Mouse (Mus musculus): ENCODE measurements around the gene Gucd1. TPM values are rescaled to one million over a fixed set of nuclear protein-coding genes. Genes with fewer than 3 reads are reported as not detected.

The Gucd1 gene
- polyA plus RNA-seq, 1 experiment from 2014 or later: 27.3 TPM

DNA sequence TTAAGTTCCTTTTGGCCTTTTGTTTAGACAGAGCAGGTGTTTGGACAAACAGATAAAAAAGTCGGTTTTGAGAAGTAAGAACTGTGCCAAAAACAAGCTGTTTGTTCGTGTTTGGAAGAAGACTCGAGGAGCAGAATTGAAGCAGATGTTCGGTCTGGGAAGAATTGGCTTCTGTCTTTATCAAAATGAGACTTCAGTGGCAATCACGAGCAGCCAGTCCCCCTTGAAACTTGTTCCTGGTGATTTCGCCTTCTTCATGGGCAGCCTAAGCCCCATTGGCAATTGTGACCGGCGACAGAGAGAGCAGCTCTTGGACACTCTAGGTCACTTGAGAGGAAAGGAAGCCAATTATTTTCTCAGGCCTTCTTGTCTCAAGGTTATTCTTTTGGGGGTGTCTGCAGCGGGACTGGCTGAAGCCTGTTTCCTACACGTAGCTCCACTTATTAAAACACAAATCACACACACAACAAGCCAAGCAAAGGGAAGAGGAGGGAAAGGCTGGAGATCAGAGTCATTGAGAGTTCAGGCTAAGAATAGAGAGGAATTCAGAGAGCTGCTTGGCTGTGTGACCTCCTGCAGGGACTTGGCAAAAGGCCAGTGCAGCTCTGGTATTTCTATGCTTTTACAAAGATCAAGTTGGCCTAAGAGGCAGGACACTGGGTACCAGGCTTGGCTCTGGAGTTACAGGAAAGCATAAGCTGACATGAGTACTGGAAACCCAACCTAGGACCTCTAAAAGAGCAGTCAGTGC lies 66.6 kb downstream of the Gucd1 start:
- Histone ChIP-seq H3K4me2 (replicated peaks) (no peak overlapping the region), H3K9ac (replicated peaks) (no peak overlapping the region), H3K9me3 (no peaks in the 10 kb centered on the region), H3K36me3 (no peaks in the 10 kb centered on the region), H3K4me3 (replicated peaks) (no peak overlapping the region), H3K4me1 (replicated peaks) (peaks cover 12% of the 10 kb centered on the region), H3K27me3 (no peaks in the 10 kb centered on the region), H3K27ac (no peak overlapping the region; the same call in 1 of the 2 replicates)
- peak; percentile 66 for ATAC-seq
- 39% methylated on average over 10 of the region's 10 CpGs for WGBS

DNA sequence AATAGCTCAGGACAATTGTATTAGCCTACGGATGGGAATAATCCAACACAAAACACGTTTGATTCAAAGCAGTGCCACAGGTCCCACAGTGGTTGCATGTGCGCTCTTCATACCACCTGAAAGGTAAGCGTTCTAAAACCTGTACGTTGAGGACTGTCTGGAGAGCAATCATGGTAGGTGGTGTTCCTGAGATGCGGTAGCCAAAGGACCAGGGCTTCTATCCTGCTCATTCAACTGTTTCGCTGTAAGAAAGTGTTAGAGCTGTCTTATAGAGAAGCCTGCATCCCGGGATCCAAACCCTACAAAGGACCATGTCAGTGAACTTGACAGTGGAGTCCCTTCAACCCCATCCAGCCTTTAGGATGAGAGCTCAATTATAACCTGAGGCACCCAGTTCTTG lies 67.4 kb downstream of the Gucd1 start:
- Histone ChIP-seq H3K4me3 (replicated peaks) (no peak overlapping the region), H3K27me3 (no peaks in the 10 kb centered on the region), H3K27ac (no peak overlapping the region), H3K4me1 (replicated peaks) (peaks cover 14% of the 10 kb centered on the region), H3K4me2 (replicated peaks) (no peak overlapping the region), H3K9ac (replicated peaks) (no peak overlapping the region), H3K36me3 (no peaks in the 10 kb centered on the region), H3K9me3 (no peaks in the 10 kb centered on the region)
- WGBS: 91% methylated on average over 8 of the region's 8 CpGs
- ATAC-seq: no peak

DNA sequence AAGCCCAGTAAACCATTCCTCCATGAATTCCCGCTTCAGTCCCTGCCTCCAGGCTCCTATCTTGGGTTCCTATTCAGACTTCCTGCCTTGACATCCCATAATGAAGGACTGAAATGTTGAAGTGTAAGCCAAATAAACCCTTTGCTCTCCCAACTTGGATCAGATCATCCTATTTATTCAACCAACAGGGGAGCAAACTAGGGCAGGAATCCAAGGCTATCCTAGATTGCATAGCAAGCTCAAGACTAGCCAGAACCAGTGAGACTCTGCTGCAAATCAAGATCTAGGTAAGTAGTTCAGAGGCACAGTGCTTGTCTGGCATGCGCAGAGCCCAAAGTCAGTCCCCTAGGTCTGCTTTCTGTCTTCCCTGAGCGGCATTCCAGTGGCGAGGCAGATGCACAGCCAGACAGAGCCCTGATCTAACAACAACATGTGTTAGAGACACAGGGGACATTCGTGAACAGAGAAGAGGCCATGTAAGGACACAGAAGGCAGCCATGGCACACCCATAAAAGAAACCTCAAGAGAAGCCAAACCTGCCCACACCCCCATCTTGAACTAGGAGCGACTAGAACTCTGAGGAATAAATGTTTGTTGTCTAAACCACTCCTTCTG lies 68.9 kb downstream of the Gucd1 start:
- Histone ChIP-seq H3K4me3 (replicated peaks) (no peak overlapping the region), H3K27me3 (no peaks in the 10 kb centered on the region), H3K9me3 (no peaks in the 10 kb centered on the region), H3K4me2 (replicated peaks) (no peak overlapping the region), H3K27ac (no peak overlapping the region), H3K9ac (replicated peaks) (no peak overlapping the region), H3K4me1 (replicated peaks) (peaks cover 28% of the 10 kb centered on the region), H3K36me3 (no peaks in the 10 kb centered on the region)
- ATAC-seq: no peak
- WGBS: 81% methylated on average over 6 of the region's 6 CpGs

DNA sequence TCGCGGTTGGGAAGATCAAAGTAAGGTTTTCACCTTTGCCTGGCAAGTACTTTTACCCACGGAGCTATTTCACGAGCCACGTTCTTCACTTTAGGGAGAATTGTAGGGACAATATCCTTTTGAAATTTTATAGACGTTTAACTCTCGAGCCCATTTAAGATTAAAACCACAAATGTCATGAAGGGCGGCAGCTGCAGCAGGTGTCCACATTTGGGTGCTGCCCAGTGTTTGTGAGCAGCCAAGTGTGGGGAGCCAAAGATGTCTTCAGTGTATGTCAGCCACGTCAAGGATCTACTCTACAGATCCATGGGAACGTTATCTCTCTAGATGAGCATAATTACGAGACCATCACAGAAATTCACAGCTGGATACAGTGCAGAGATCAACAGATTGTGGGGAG lies 70.3 kb downstream of the Gucd1 start:
- no peaks in the 10 kb centered on the region for H3K9me3 ChIP-seq
- H3K4me2 ChIP-seq (replicated peaks): no peak overlapping the region
- no peak for ATAC-seq
- H3K27ac ChIP-seq: no peak overlapping the region
- WGBS: 82% methylated on average over 11 of the region's 11 CpGs
- peaks cover 28% of the 10 kb centered on the region for H3K4me1 ChIP-seq (replicated peaks)
- no peaks in the 10 kb centered on the region for H3K36me3 ChIP-seq
- no peak overlapping the region for H3K4me3 ChIP-seq (replicated peaks)
- no peaks in the 10 kb centered on the region for H3K27me3 ChIP-seq
- no peak overlapping the region for H3K9ac ChIP-seq (replicated peaks)

DNA sequence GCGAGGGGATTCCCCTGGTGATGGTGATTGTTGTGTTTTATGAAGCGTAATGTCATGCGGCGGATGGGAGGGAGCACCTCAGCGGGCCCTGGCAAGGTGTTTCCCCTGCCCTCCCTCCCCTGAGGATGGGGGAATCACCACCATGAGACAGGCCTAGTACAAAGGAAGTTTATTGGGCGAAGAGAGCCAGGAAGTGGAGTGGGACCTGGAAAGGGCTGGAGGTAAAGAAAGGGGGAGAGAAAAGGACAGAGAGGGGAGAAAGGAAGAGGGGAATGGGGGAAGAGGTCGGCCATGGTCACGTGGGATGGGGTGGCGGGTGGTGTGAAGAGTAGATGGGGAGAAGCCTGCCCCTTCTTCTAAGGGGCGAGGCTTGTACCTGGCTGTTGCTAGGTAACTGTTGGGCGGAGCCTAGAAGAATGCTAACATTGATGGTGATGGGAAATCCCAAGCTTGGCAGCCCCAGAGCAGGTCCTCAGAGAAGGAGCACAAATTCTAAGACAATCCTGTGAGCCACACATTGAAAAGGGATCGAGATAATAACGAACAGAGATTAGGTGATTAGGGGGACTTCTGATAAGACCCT lies 71.2 kb downstream of the Gucd1 start:
- no peak for ATAC-seq
- peaks cover 26% of the 10 kb centered on the region for H3K4me1 ChIP-seq (replicated peaks)
- WGBS: 70% methylated on average over 13 of the region's 13 CpGs
- no peaks in the 10 kb centered on the region for H3K27me3 ChIP-seq
- H3K4me3 ChIP-seq (replicated peaks): no peak overlapping the region
- no peak overlapping the region for H3K4me2 ChIP-seq (replicated peaks)
- H3K9ac ChIP-seq (replicated peaks): no peak overlapping the region
- H3K36me3 ChIP-seq: no peaks in the 10 kb centered on the region
- H3K27ac ChIP-seq: no peak overlapping the region
- no peaks in the 10 kb centered on the region for H3K9me3 ChIP-seq

DNA sequence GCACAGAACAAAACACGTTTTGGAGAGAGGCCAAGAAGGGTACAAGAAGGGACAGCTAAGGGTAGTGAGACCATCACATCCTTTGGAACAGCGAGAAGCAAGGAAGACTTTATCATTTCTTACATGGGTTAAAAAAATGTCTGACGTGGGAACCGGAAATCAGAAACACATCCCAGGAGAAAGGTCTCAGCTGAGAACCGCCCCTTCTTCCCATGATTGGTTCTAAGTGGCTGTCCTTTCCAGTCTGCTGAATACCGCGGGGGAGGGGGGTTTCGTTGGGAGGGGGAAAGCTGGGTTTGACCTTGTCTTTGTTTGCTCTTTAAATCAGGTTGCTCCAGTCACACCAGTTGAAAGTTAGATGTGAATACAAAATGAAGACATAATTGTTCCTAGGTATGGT lies 72.7 kb downstream of the Gucd1 start:
- no peaks in the 10 kb centered on the region for H3K36me3 ChIP-seq
- no peaks in the 10 kb centered on the region for H3K9me3 ChIP-seq
- peak overlapping the region; percentile 51; the same call in 1 of the 2 replicates for H3K27ac ChIP-seq
- no peak overlapping the region for H3K4me3 ChIP-seq (replicated peaks)
- ATAC-seq: 0 out of 2 replicates have a peak, but pooled peaks have one; percentile 22
- no peak overlapping the region for H3K9ac ChIP-seq (replicated peaks)
- peaks cover 16% of the 10 kb centered on the region for H3K4me1 ChIP-seq (replicated peaks)
- no peaks in the 10 kb centered on the region for H3K27me3 ChIP-seq
- no peak overlapping the region for H3K4me2 ChIP-seq (replicated peaks)
- WGBS: 46% methylated on average over 8 of the region's 8 CpGs

DNA sequence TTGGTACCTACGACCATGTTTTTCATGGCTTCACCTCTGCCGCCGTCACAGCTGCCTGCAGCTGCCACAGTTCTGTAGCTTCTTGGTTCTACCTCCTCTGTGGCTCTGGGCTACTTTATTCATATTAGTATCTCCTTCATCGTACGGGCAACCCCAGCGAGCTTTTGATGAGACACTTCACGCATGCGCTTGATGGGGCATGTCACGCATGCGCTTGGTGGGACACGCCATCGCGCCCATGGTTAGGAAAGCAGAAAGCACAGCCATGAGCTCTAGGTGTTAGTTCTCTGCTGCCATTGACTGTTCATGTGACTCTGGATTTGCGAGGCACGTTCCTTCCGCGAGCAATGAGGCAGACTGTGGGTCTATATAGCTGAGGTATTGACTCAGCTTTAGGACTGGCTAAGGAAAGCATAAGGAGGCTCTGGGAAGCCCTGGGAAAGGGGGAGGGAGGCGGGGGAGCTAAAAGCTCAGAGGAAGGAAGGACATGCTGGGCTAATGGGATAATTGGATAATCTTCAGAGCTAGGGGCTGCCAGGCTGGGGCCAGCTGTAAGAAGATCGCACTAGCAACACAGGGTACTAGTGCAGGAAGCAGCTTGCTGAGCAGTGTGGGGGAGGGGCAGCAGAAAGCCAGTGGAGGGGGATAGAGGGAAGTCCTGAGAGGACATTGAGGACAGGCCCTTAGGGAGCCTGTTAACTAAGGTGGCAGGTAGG lies 73.5 kb downstream of the Gucd1 start:
- ATAC-seq: peak; percentile 90
- no peaks in the 10 kb centered on the region for H3K27me3 ChIP-seq
- H3K4me1 ChIP-seq (replicated peaks): peaks cover 16% of the 10 kb centered on the region
- H3K9ac ChIP-seq (replicated peaks): no peak overlapping the region
- no peaks in the 10 kb centered on the region for H3K9me3 ChIP-seq
- WGBS: 65% methylated on average over 19 of the region's 19 CpGs
- H3K27ac ChIP-seq: peak overlapping the region; percentile 51; the same call in 1 of the 2 replicates
- H3K4me2 ChIP-seq (replicated peaks): no peak overlapping the region
- no peaks in the 10 kb centered on the region for H3K36me3 ChIP-seq
- no peak overlapping the region for H3K4me3 ChIP-seq (replicated peaks)

- Histone ChIP-seq H3K4me3 (replicated peaks) (no peak overlapping the region), H3K27me3 (no peaks in the 10 kb centered on the region), H3K36me3 (no peaks in the 10 kb centered on the region), H3K9me3 (no peaks in the 10 kb centered on the region), H3K4me2 (replicated peaks) (no peak overlapping the region), H3K9ac (replicated peaks) (no peak overlapping the region), H3K27ac (no peak overlapping the region), H3K4me1 (replicated peaks) (peaks cover 16% of the 10 kb centered on the region)
- no peak for ATAC-seq
- WGBS: 86% methylated on average over 4 of the region's 4 CpGs
Measured at GRCm38 (mm10) chr10:75443017-75443416, 74.8 kb downstream of the Gucd1 start.

GRCm38 (mm10) chr10:75441800-75442199 lies 76.0 kb downstream of the Gucd1 start:
- Histone ChIP-seq H3K4me2 (replicated peaks) (no peak overlapping the region), H3K27me3 (0 out of 2 replicates have a peak, but pooled peaks cover 3% of the 10 kb centered on the region), H3K9me3 (no peaks in the 10 kb centered on the region), H3K36me3 (no peaks in the 10 kb centered on the region), H3K4me1 (replicated peaks) (peaks cover 16% of the 10 kb centered on the region), H3K4me3 (replicated peaks) (no peak overlapping the region), H3K9ac (replicated peaks) (no peak overlapping the region), H3K27ac (no peak overlapping the region)
- WGBS: 85% methylated on average over 4 of the region's 4 CpGs
- ATAC-seq: no peak

DNA sequence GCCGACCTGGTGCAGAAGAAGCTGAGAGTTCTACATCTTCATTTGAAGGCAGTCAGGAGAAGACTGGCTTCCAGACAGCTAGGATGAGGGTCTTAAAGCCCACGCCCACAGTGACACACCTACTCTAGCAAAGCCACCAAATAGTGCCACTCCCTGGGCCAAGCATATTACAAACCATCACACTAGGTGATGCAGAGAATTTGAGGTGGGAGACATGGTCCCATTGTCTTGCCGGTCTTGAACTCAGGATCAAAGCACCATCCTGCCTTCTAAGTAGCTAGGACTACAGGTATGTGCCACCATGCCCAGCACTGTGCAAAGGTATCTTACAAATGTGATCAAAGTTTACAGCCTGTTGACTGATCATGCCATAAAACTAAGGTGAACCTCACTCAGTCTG lies 77.0 kb downstream of the Gucd1 start:
- 0 out of 2 replicates have a peak, but pooled peaks cover 3% of the 10 kb centered on the region for H3K27me3 ChIP-seq
- WGBS: 87% methylated on average over 3 of the region's 3 CpGs
- H3K9me3 ChIP-seq: no peaks in the 10 kb centered on the region
- H3K9ac ChIP-seq (replicated peaks): no peak overlapping the region
- H3K27ac ChIP-seq: no peak overlapping the region
- no peak overlapping the region for H3K4me3 ChIP-seq (replicated peaks)
- H3K4me2 ChIP-seq (replicated peaks): no peak overlapping the region
- no peak for ATAC-seq
- no peaks in the 10 kb centered on the region for H3K36me3 ChIP-seq
- H3K4me1 ChIP-seq (replicated peaks): peaks cover 16% of the 10 kb centered on the region

DNA sequence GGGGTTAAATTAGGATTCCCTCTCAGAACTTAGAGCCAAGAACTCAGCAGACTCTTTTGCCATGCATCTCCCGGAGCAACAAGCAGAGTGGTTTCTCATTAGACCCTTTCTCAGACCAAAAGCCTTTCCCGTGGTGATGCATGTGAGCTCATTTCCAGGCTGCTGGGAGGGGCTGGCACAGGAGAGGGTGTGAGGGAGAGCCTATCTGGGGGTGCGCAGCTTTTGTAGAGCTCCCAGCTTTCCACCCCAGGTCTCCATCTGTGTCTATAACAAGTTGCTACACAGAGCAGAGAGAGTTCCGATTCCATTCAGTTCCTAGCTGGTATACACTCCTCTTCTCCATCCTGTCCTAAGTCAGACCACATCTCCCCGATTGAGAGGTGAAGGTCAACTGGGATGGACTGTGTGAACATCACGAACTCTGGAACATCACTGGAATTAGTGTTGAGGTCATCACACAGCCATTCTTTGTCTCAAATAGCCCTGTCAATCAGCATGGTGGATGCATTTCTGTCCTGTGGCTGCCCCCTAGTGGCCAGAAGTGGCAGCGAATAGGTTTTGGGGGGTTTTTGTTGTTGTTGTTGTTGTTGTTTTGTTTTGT lies 78.5 kb downstream of the Gucd1 start:
- Histone ChIP-seq H3K9me3 (no peaks in the 10 kb centered on the region), H3K4me3 (replicated peaks) (no peak overlapping the region), H3K36me3 (no peaks in the 10 kb centered on the region), H3K4me2 (replicated peaks) (no peak overlapping the region), H3K27ac (no peak overlapping the region), H3K4me1 (replicated peaks) (peaks cover 4% of the 10 kb centered on the region), H3K27me3 (0 out of 2 replicates have a peak, but pooled peaks cover 3% of the 10 kb centered on the region), H3K9ac (replicated peaks) (no peak overlapping the region)
- WGBS: 40% methylated on average over 7 of the region's 7 CpGs
- peak; percentile 49 for ATAC-seq
